Mouse (Mus musculus) hematopoietic stem cell, adult 5-6 weeks (primary cell): ENCODE measurements around the gene Cdk5rap1. TPM values are rescaled to one million over a fixed set of nuclear protein-coding genes. Genes with fewer than 3 reads are reported as not detected.
"Not testable (repeated sequence)": the region's sequence is repeated elsewhere in the genome, so short reads cannot be mapped to it uniquely, and the experiment has no call there.

ENCODE experiments used
- ATAC-seq, 2 experiments: fragments of 125-278 bp in 1 of 2; replicated peaks in 1 of 2; 2 replicates each; pipeline ENCODE4 v1.8.0; 2016 to 2017; ENCODE audit warnings: inconsistent platforms in 2 of 2, mild to moderate bottlenecking in 2 of 2, moderate number of reproducible peaks in 2 of 2, low read depth in 1 of 2, moderate TSS enrichment in 1 of 2; ENCODE audit not compliant: low FRiP score in 2 of 2, poor library complexity in 2 of 2, severe bottlenecking in 2 of 2, insufficient read depth in 1 of 2, low TSS enrichment in 1 of 2
- total RNA-seq: library from RNA; stranded (forward); fragments of 172-1452, 232-1000 nt; gene quantifications from 2 replicates; pipeline ENCODE4 v1.2.3, GENCODE M21; 2017

Gene Cdk5rap1
- total RNA-seq, 1 experiment from 2014 or later, result 26.2 TPM

DNA sequence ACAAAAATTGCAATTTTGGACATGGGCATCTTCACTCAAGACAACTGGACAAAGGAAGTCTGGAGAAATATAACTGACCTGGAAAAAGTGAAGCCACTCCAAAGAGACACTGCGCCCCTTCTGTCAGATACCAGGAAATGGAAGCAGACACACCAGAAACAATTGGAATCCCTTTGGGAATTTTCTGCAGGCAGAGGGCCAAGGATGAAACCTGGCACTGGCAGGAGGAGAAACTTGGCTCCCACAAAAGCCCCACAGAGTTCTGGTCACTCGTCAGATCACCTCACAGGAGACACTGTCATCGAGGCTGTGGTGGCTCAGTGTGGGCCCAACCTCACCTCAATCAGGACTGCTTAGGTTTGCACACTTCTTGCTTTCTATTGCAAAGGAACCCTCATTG lies 21.8 kb upstream of the Cdk5rap1 start:
- no peak for ATAC-seq

GRCm38 (mm10) chr2:154390180-154390964 lies 17.6 kb upstream of the Cdk5rap1 start:
- ATAC-seq, result no peak

- no peak for ATAC-seq
Observed at GRCm38 (mm10) chr2:154379103-154379502, 6.3 kb upstream of the Cdk5rap1 start.

DNA sequence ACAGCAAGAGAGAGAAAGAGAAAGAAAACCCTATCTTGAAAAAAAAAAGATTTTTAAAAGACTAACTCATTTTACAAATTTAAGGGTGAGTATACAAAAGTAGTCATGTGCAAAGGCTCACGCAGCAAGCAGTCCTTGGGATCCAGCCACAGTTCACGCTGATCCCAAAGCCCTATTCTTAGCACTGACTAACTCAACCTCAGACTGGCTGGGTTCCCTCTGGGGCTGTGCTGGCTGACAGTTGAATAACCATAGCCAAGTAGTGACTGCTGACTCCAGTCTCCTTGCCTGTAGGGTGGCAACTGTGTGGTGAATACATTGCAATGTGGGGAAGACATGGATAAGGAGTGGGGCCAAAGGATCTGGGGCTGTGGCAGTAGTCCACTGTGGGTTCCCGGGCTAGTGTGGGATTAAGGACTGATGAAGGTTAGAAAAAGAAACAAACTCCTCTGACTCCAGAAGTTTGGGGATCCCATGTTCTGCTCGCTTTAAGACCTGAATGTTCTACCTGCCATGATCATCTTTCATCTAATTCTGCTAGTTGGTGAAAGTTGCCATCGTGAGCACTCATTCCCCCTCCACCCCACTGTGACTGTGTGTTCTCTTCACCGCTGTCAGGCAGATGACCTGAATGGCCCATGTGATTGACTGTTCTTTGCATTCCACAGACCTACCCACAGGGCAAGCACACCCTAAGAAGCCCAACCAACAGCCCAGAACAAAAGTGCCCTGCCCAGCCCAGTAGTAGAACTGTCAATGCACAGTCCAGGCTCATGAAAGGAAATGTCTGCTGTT lies 2.2 kb upstream of the Cdk5rap1 start:
- no peak for ATAC-seq

GRCm38 (mm10) chr2:154373961-154374632 lies 1.3 kb upstream of the Cdk5rap1 start:
- ATAC-seq, result peak in 1 of 2 experiments; percentile 57; a peak in 1 of 4 replicates

GRCm38 (mm10) chr2:154372151-154372829 lies 520 bp downstream of the Cdk5rap1 start:
- ATAC-seq, result peak; percentile 83 to 93

GRCm38 (mm10) chr2:154367510-154367909 lies 5.3 kb downstream of the Cdk5rap1 start:
- ATAC-seq, result no peak

GRCm38 (mm10) chr2:154354000-154354425 lies 18.8 kb downstream of the Cdk5rap1 start:
- ATAC-seq, result not testable (repeated sequence)

DNA sequence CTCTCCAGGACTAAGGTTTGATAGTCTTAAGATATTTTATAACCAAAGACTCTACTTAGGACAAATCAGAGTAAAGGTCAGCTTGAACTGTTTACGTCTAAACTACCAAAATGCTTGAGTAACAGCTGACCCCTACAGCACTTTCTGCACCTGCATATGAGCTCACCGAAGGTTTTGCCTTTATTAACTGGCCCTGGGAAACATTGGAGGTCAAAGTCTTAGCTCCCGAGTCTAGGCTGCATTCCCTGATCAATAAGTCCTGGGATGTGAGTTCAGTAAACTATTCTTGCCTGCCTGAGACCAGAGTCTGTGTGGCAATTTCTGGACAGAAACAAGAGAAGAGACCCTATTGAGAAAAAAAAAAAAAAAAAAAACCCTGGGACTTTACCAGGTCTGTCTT lies 24.7 kb downstream of the Cdk5rap1 start:
- no peak for ATAC-seq

GRCm38 (mm10) chr2:154339356-154339755 lies 33.5 kb downstream of the Cdk5rap1 start:
- no peak for ATAC-seq

DNA sequence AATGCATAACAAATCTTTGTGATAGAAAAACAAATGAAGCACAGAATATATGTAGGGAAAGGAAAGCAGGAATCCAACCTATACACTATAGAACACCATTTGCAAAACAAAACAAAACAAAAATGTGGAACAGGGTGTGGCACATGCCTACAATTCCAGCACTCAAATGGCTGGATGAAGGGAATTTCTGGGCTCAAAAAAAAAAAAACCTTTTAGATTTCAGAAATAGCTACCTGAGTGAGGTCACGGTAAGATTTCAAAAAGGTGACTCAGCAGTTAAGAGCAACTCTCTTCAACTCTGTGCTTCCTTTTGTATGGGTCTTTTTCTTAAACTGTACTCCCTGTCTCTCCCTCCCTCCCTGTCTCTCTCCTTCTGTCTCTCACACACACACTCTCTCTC lies 34.6 kb downstream of the Cdk5rap1 start:
- ATAC-seq, result no peak

DNA sequence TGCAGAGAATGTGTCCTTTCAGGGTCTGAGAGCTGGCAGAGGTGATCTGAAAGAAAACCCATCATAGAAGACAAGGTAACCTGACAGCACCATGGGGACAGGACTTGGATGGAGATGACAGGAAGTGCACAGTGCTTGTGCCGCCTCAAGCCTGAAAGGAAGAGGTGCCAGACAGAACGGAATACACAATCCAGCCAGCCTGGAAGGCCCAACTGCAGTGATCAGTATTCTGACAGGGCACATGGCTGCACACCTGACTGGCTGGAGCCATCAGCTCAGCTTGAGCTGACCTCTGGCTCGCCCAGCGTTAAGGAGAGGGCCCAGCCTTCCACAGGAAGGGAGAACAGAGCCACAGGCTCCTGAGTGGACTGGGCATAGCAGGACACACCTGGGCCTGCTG lies 37.2 kb downstream of the Cdk5rap1 start:
- no peak for ATAC-seq

DNA sequence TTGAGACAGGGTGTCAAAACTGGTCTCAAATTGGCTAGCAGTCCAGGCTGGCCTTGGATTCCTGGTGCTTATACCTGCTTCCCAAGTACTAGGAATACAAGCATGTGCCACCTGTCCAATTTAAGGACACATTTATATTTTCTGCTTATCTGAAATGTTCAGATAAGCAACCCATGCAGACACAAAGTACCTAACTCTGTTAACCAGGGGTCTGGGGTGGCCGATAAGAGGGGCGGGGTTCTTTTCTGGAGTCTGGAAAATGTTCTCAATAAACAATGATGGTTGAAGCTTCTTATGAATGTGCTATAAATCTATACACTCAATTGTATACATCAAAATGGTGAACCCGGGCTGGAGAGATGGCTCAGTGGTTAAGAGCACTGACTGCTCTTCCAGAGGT lies 46.0 kb downstream of the Cdk5rap1 start:
- ATAC-seq, result no peak

DNA sequence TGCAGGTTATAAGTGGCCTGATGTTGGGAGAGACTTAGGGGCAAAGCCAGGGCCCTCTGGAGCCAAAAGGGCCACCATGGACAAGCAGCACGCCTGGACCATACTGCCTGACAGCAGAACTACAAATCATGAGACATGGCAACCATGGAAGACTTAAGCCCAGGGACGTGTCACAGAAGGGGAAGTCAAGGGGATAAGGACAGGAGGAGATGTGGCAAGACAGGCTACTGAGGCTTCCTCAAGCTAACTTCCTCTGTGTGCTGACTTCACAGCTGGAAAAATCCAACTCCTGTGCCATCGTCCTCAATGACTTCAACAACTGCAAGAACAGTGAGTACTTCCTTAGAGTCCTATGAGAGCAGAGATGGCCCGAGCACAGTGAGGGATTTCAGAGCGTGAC lies 59.0 kb downstream of the Cdk5rap1 start:
- peak; percentile 27 to 71; a peak in 1 of 4 replicates for ATAC-seq

DNA sequence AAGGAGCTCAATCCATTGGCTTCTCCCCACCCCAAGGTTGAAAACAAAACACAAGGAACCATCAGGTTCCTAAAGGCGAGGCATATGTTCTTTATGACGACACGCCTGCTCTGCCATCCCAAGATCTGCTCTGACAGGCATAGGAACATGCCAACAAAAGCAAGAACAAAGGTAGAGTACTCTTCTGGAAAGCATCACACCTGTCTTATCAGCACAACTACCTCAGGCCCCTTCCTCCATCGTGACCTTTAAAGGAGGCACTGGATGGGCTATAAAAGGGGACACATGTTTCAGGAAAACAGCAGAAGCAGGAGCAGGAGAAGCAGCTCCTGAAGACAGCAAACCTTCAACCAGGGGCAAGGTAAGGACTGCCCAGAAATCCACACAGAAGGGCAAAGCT lies 65.9 kb downstream of the Cdk5rap1 start, which contains the start of gene Bpifb9b:
Gene Bpifb9b (plus strand): TSS at position 301 of the 400 bp plus-strand sequence.
- ATAC-seq, result not testable (repeated sequence)

GRCm38 (mm10) chr2:154304604-154305003 lies 68.2 kb downstream of the Cdk5rap1 start:
- not testable (repeated sequence) for ATAC-seq

DNA sequence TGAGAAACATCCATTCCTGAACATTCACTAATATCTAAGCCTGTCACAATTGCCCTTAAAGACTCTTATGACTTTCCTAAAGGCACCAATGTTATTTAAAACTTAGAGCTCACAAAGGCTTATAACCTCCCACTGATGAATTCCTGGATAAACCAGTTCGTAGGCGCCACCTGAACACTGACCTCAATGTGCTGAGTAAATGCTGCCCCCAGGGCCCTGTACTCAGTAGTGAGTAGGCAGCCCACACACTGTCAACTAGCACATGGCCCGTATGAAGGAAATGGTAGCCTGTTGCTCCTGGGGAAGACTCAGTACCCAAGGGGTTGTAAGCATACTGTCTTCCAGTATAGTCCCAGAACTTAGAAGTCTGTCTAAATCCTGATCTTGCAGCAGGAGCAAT lies 71.0 kb downstream of the Cdk5rap1 start:
- no peak for ATAC-seq
